Mouse (Mus musculus): ENCODE data around the gene Klhl12. TPM values are rescaled to one million over a fixed set of nuclear protein-coding genes. Genes with fewer than 3 reads are reported as not detected.
"Not testable (repeated sequence)": the region's sequence is repeated elsewhere in the genome, so short reads cannot be mapped to it uniquely, and the experiment has no call there.

Klhl12 gene
- polyA plus RNA-seq, 1 experiment from 2014 or later: 35.3 TPM

DNA sequence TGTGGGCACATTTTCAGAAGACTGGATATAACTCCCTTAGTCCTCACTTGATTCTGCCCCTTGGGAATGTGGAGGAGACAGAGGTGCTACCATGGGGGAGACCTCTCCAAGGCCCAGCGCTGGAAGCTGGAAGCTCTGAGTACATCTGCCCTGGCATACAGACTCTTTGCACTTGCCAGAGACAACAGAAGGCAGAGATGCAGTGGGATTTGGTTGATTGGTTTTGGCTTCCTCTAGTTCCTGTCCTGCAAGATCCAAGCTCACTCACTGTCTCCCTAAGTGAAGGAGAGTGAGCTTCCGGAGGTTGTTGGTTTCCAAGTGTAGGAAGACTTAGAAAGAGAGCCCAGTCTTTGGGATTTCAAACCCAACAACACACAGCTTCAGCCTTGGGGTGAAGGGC lies 60.6 kb downstream of the Klhl12 start:
- Histone ChIP-seq H3K27me3 (peaks cover 58% of the 10 kb centered on the region), H3K27ac (replicated peaks) (no peak overlapping the region), H3K9me3 (replicated peaks) (no peaks in the 10 kb centered on the region), H3K36me3 (replicated peaks) (no peaks in the 10 kb centered on the region), H3K4me1 (replicated peaks) (peaks cover 27% of the 10 kb centered on the region), H3K4me3 (replicated peaks) (no peak overlapping the region), H3K9ac (no peak overlapping the region), H3K4me2 (no peak overlapping the region)
- 69% methylated on average over 2 of the region's 2 CpGs for WGBS (ENCODE audit: insufficient replicate concordance)
- no peak for ATAC-seq (ENCODE audit: insufficient read depth)

DNA sequence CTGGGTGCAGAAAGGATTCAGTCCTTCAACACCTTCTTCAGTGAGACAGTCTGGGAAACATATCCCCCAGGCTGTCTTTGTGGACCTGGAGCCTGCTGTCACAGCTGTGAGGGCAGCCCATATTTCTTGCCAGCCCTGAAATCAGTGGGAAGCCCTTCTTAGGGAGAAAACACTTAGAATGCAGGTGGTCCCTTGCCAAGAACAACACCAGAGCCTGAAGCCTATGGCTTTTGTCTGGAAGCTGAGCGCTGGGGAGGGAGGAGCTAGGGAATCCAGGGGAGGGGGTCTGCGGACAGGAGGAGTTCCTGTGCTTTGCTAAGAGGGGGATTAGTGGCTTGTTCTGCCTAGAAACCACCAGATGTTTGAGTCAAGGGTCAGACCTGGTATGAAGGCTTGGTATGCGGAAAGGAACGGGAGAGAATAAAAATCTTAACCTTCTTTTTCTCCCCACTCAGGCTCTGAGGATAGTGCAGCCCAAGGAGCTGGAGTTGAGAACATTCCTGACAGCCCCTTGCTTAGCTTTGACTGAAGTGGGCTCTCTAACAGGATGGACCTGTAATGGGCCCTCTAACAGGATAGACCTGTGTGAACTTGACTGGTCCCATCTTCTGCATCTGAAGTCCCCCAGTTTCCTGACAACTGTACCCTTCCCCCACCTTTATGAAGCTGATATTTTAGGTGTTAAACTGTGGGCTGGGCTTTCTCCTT lies 61.3 kb downstream of the Klhl12 start:
- 61% methylated on average over 4 of the region's 4 CpGs for WGBS (ENCODE audit: insufficient replicate concordance)
- no peak for ATAC-seq (ENCODE audit: insufficient read depth)
- Histone ChIP-seq H3K4me1 (replicated peaks) (peaks cover 34% of the 10 kb centered on the region), H3K27me3 (peaks cover 52% of the 10 kb centered on the region), H3K9ac (no peak overlapping the region), H3K9me3 (replicated peaks) (no peaks in the 10 kb centered on the region), H3K27ac (replicated peaks) (no peak overlapping the region), H3K36me3 (replicated peaks) (no peaks in the 10 kb centered on the region), H3K4me3 (replicated peaks) (no peak overlapping the region), H3K4me2 (no peak overlapping the region)

DNA sequence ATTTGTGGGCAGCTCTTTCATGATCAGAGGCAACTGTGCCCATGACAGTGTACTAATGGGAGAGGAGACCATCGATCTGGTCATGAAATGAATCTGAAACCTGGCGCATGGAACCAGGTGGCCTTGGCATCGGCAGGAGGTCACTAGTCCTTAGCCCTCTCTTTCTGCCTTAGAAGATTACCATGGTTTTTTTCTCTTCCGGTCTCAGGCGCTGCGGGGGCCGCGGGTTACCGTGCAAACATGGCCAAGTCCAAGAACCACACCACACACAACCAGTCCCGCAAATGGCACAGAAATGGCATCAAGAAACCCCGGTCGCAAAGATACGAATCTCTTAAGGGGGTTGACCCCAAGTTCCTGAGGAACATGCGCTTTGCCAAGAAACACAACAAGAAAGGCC lies 62.5 kb downstream of the Klhl12 start:
- peaks cover 44% of the 10 kb centered on the region for H3K4me1 ChIP-seq (replicated peaks)
- H3K27ac ChIP-seq (replicated peaks); H3K36me3 ChIP-seq (replicated peaks); H3K9me3 ChIP-seq (replicated peaks); H3K9ac ChIP-seq; H3K4me2 ChIP-seq; ATAC-seq (ENCODE audit: insufficient read depth); H3K4me3 ChIP-seq (replicated peaks): not testable (repeated sequence)
- peaks cover 40% of the 10 kb centered on the region for H3K27me3 ChIP-seq
- WGBS (ENCODE audit: insufficient replicate concordance): 82% methylated on average over 14 of the region's 14 CpGs

DNA sequence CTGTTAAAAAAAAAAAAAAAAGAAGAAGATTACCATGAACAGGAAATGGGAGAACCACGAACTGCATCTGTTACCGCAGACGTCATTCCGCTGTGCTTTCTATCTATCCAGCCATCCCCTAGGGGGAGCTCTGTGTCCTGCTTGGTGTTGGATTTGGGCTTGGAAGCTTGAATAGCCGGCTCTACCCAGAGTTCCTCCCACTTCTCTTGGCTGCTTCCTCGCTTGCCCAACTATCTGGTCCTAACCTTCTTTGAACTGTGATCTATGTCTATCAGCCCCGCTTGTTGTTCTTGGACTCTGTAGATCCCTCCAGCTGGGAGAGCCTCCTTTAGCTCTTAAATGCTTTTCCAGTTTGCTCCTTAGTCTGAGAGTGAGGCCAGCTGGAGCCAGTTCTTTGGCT lies 63.3 kb downstream of the Klhl12 start:
- 0 out of 2 replicates have a peak overlapping the region, but pooled peaks have one; percentile 61 for H3K27ac ChIP-seq (replicated peaks)
- peak; percentile 62; the same call in 1 of the 2 replicates for ATAC-seq (ENCODE audit: insufficient read depth)

DNA sequence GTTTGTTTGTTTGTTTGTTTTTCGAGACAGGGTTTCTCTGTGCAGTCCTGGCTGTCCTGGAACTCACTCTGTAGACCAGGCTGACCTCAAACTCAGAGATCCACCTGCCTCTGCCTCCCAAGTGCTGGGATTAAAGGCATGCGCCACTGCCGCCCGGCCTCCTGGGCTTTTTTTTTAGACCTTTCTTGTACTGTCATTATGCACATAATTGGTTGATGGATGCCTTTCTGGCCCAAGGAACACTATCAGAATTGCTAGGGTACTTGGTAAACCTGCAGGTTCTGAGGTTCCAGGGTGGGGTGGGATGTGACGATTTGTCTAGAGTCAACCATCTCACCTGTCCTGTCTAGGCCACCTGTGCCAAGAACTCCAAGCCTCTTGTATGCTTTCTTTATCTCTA lies 63.9 kb downstream of the Klhl12 start:
- H3K9me3 ChIP-seq (replicated peaks); H3K9ac ChIP-seq; H3K4me2 ChIP-seq; H3K4me3 ChIP-seq (replicated peaks); ATAC-seq (ENCODE audit: insufficient read depth); H3K36me3 ChIP-seq (replicated peaks): not testable (repeated sequence)
- peaks cover 26% of the 10 kb centered on the region for H3K27me3 ChIP-seq
- 0 out of 2 replicates have a peak overlapping the region, but pooled peaks have one; percentile 61 for H3K27ac ChIP-seq (replicated peaks)
- WGBS (ENCODE audit: insufficient replicate concordance): 82% methylated on average over 5 of the region's 5 CpGs
- H3K4me1 ChIP-seq (replicated peaks): peaks cover 35% of the 10 kb centered on the region

More for the DNA sequence above, 63.3 kb downstream of the Klhl12 start:
- Histone ChIP-seq H3K9me3 (replicated peaks) (no peaks in the 10 kb centered on the region), H3K36me3 (replicated peaks) (no peaks in the 10 kb centered on the region), H3K4me2 (peak overlapping the region; percentile 10; the same call in 1 of the 2 replicates), H3K27me3 (peaks cover 32% of the 10 kb centered on the region), H3K4me1 (replicated peaks) (peaks cover 37% of the 10 kb centered on the region), H3K4me3 (replicated peaks) (no peak overlapping the region), H3K9ac (no peak overlapping the region)
- 2% methylated on average over 7 of the region's 7 CpGs for WGBS (ENCODE audit: insufficient replicate concordance)

DNA sequence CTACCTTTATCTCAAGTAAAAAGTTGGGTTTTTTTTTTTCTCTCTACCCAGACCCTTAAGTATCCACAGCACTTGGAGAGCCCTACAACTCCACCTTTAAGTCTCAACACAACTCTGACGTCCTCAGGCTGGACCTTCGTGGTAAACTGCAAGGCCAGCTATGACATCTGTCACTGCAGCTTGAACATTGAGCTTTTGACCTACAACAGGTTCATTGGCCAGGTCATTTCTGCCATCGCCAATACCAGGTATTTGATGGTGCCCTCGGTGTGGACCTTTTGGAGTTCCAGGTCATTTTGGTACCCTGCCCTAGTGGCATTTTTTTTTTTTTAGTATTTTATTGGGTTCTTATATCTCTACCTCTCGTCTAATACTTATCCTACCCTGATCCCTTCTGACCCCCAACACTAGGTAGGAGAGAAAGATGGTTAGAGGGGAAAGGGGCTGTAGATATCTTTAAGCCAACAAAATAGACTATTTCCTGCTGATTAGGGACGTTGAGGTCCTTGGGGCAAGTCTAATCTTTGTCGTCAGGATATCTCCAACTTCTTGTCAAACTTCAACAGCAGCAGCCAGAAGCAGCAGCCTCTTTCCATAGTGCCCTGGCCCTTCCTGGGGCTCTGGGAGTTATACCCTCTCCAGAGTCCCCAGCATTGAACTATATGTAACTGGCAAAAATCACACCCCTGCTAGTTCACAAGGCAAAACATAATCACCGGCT lies 64.8 kb downstream of the Klhl12 start:
- H3K9me3 ChIP-seq (replicated peaks): no peaks in the 10 kb centered on the region
- 29% methylated on average over 8 of the region's 8 CpGs for WGBS (ENCODE audit: insufficient replicate concordance)
- H3K4me3 ChIP-seq (replicated peaks): no peak overlapping the region
- no peak overlapping the region for H3K9ac ChIP-seq
- peaks cover 37% of the 10 kb centered on the region for H3K4me1 ChIP-seq (replicated peaks)
- H3K27ac ChIP-seq (replicated peaks): peak overlapping the region; percentile 31
- peaks cover 17% of the 10 kb centered on the region; the same call in 1 of the 2 replicates for H3K27me3 ChIP-seq
- H3K36me3 ChIP-seq (replicated peaks): no peaks in the 10 kb centered on the region
- H3K4me2 ChIP-seq: no peak overlapping the region
- peak; percentile 54 for ATAC-seq (ENCODE audit: insufficient read depth)

DNA sequence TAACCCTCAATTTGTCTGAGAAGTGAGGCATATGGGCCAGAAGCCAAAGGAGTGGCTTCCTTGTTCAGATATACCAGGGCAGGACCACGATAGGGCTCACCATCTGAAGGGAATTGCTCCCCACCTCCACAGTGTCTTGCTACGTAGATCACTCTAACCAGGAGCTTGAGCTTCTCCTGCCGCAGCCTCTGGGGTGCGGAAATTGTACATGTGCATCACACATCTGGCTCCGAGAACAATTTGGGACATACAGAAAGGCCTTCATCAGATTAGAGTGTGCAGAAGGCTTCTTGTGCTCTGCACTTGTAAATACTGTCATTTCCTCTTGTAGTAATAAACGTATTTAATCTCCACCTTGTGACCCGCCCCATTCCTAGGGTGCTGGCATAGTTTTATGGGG lies 65.8 kb downstream of the Klhl12 start:
- peaks cover 47% of the 10 kb centered on the region for H3K4me1 ChIP-seq (replicated peaks)
- peak; percentile 20; the same call in 1 of the 2 replicates for ATAC-seq (ENCODE audit: insufficient read depth)
- H3K9ac ChIP-seq: no peak overlapping the region
- H3K27me3 ChIP-seq: 0 out of 2 replicates have a peak, but pooled peaks cover 10% of the 10 kb centered on the region
- 40% methylated on average over 7 of the region's 7 CpGs for WGBS (ENCODE audit: insufficient replicate concordance)
- H3K9me3 ChIP-seq (replicated peaks): no peaks in the 10 kb centered on the region
- H3K36me3 ChIP-seq (replicated peaks): no peaks in the 10 kb centered on the region
- no peak overlapping the region for H3K4me2 ChIP-seq
- H3K4me3 ChIP-seq (replicated peaks): no peak overlapping the region
- H3K27ac ChIP-seq (replicated peaks): peak overlapping the region; percentile 31

DNA sequence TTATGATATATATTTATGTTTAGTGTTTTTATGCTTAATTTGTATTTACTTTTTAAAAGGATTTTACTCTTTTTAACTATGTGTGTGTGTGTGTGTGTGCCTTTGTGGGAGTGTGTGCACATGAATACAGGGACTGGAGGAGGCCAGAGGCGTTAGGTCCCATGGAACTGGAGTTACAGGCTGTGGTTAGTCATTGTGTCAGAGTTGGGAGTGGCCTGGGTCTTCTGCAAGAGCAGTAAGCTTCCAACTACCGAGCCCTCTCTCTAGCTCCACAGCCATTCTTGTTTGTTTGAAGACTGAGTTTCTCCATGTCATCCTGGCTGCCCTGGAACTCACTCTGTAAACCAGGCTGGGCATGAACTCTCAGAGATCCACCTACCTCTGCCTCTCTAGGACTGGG lies 67.0 kb downstream of the Klhl12 start:
- 22% methylated on average over 2 of the region's 2 CpGs for WGBS (ENCODE audit: insufficient replicate concordance)
- Histone ChIP-seq H3K4me1 (replicated peaks) (peaks cover 57% of the 10 kb centered on the region), H3K9ac (no peak overlapping the region), H3K4me2 (no peak overlapping the region), H3K27ac (replicated peaks) (0 out of 2 replicates have a peak overlapping the region, but pooled peaks have one; percentile 21), H3K36me3 (replicated peaks) (no peaks in the 10 kb centered on the region), H3K27me3 (no peaks in the 10 kb centered on the region), H3K9me3 (replicated peaks) (no peaks in the 10 kb centered on the region), H3K4me3 (replicated peaks) (no peak overlapping the region)
- no peak for ATAC-seq (ENCODE audit: insufficient read depth)

DNA sequence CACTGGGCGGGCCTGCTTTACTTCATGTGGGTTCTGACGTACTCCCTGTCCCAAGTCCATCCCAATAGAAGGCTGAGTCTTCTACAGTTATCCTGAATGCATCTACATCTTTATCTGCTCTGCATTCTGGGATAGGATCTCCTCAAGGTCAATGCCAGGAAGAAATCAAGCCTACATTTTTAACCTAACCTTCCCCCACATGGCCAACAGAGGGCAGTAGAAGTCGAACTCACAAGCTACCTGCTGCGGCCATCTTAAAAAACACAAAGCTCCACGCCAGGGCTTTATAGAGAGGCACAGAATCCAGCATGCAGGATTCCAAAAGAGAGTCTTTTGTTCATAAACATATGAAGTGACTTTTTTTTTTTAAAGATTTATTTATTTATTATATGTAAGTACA lies 69.1 kb downstream of the Klhl12 start:
- Histone ChIP-seq H3K4me2 (no peak overlapping the region), H3K36me3 (replicated peaks) (no peaks in the 10 kb centered on the region), H3K9me3 (replicated peaks) (no peaks in the 10 kb centered on the region), H3K4me3 (replicated peaks) (no peak overlapping the region), H3K4me1 (replicated peaks) (peaks cover 63% of the 10 kb centered on the region), H3K9ac (no peak overlapping the region), H3K27me3 (no peaks in the 10 kb centered on the region), H3K27ac (replicated peaks) (no peak overlapping the region)
- ATAC-seq (ENCODE audit: insufficient read depth): no peak
- WGBS (ENCODE audit: insufficient replicate concordance): 62% methylated on average over 5 of the region's 5 CpGs

DNA sequence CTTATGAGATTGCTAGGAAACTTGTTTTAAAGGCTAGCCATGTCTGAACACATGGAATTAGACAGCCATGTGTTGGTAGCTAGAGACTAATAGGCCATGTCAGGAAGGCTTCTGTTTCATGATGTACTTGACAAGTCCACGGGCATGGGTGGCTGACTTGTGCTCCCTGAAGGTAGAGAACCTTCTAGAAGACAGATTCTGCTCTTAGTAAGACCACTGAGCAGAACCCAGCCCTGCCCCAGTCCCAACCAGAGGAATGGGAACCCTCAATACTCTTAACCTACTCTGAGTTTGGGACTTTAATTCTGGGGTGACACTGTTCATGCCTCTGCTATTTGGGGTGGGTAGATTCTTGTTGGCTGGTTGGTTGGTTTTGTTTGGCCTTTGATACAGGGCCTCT lies 69.7 kb downstream of the Klhl12 start:
- Histone ChIP-seq H3K9ac (no peak overlapping the region), H3K4me3 (replicated peaks) (no peak overlapping the region), H3K36me3 (replicated peaks) (no peaks in the 10 kb centered on the region), H3K4me1 (replicated peaks) (peaks cover 61% of the 10 kb centered on the region), H3K27me3 (no peaks in the 10 kb centered on the region), H3K4me2 (no peak overlapping the region), H3K9me3 (replicated peaks) (no peaks in the 10 kb centered on the region), H3K27ac (replicated peaks) (peak overlapping the region; percentile 95; the same call in 1 of the 2 replicates)
- WGBS (ENCODE audit: insufficient replicate concordance): 87% methylated on average over 1 of the region's 1 CpGs
- no peak for ATAC-seq (ENCODE audit: insufficient read depth)

DNA sequence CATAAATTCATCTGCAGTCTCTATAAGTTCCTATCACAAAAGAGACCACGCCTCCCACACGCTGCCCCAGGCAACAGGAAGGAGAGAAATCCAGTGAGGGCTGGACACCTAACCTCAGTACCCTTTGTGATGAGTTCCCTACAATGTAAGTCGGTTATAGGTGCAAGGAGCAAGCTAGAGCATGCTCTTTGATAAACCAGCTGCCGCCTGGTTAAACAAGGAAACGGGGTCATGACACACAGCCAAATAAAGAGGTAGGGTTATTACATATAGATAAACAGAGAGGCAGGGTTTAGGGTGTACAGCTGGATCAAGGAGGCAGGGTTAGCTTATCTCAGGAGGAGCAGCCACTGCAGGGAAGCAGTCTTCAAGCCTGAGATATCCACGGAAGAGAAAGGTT lies 71.4 kb downstream of the Klhl12 start:
- peak; percentile 100 for ATAC-seq (ENCODE audit: insufficient read depth)
- WGBS (ENCODE audit: insufficient replicate concordance): 7% methylated on average over 6 of the region's 6 CpGs
- Histone ChIP-seq H3K4me2 (peak overlapping the region; percentile 69), H3K36me3 (replicated peaks) (no peaks in the 10 kb centered on the region), H3K4me1 (replicated peaks) (peaks cover 52% of the 10 kb centered on the region), H3K9me3 (replicated peaks) (no peaks in the 10 kb centered on the region), H3K4me3 (replicated peaks) (peak overlapping the region; percentile 36), H3K27me3 (no peaks in the 10 kb centered on the region), H3K27ac (replicated peaks) (peak overlapping the region; percentile 95), H3K9ac (peak overlapping the region; percentile 52)

Data from liver, embryonic 15.5 days (tissue).